Mouse (Mus musculus) lung, embryonic 15.5 days (tissue): Measurements from ENCODE around the gene Krt12. TPM values are rescaled to one million over a fixed set of nuclear protein-coding genes. Genes with fewer than 3 reads are reported as not detected.

Experiments used
- ATAC-seq: fragments of 200-750 bp; cut with Nextera tagmentation; 2 replicates; pipeline ENCODE4 v1.8.0; 2017; ENCODE audit warnings: moderate number of reproducible peaks, borderline replicate concordance; ENCODE audit not compliant: low FRiP score, low TSS enrichment; ENCODE audit errors: extremely low read depth
- H3K27ac ChIP-seq: fragments of 300-500 bp; sonication (generic); 2 replicates; pipeline ENCODE4 v1.5.1; 2015; ENCODE audit warnings: moderate library complexity, mild to moderate bottlenecking, inconsistent platforms
- H3K27me3 ChIP-seq: fragments of 300-500 bp; sonication (generic); 2 replicates; pipeline ENCODE4 v1.6.1; 2015; ENCODE audit warnings: inconsistent platforms
- H3K36me3 ChIP-seq: fragments of 300-500 bp; sonication (generic); 2 replicates; pipeline ENCODE4 v1.6.1; 2015; ENCODE audit warnings: inconsistent platforms
- H3K4me1 ChIP-seq: fragments of 300-500 bp; sonication (generic); 2 replicates; pipeline ENCODE4 v1.6.1; 2015; ENCODE audit warnings: inconsistent platforms
- H3K4me2 ChIP-seq: fragments of 300-500 bp; sonication (generic); 2 replicates; pipeline ENCODE4 v1.6.1; 2015; ENCODE audit warnings: inconsistent platforms, mild to moderate bottlenecking, moderate library complexity
- H3K4me3 ChIP-seq: fragments of 300-500 bp; sonication (generic); 2 replicates; pipeline ENCODE4 v1.5.1; 2015; ENCODE audit warnings: mild to moderate bottlenecking, inconsistent platforms
- H3K9ac ChIP-seq: fragments of 300-500 bp; sonication (generic); 2 replicates; pipeline ENCODE4 v1.6.1; 2015; ENCODE audit warnings: inconsistent platforms
- H3K9me3 ChIP-seq: fragments of 300-500 bp; sonication (generic); 2 replicates; pipeline ENCODE4 v1.6.1; 2016; ENCODE audit warnings: inconsistent platforms
- WGBS: fragments of 180-500 bp; shearing (Covaris S2); methylation state at CpG from one replicate; pipeline ENCODE4 v1.1.7; 2015; 5-methylcytosine and 5-hydroxymethylcytosine counted together
- polyA plus RNA-seq: library from polyadenylated mRNA; unstranded; fragments of >200 nt; fragmentation: Nextera tagmentation; extraction: Ambion mirVana; gene quantifications from 2 replicates; pipeline ENCODE4 v1.2.1, GENCODE M21; 2015

Krt12 gene
- polyA plus RNA-seq, 1 experiment from 2014 or later: 0.07 TPM

GRCm38 (mm10) chr11:99366791-99367190 lies 55.3 kb downstream of the Krt12 start:
- H3K36me3 ChIP-seq: no peaks in the 10 kb centered on the region
- WGBS: 24% methylated on average over 10 of the region's 10 CpGs
- no peak overlapping the region for H3K9ac ChIP-seq
- no peak overlapping the region for H3K27ac ChIP-seq
- H3K4me3 ChIP-seq: no peak overlapping the region
- H3K9me3 ChIP-seq: no peaks in the 10 kb centered on the region
- H3K4me2 ChIP-seq: no peak overlapping the region
- no peaks in the 10 kb centered on the region for H3K4me1 ChIP-seq
- ATAC-seq: no peak
- H3K27me3 ChIP-seq: no peaks in the 10 kb centered on the region

Other genes starting within 250 kb of the Krt12 start
- gene Smarce1, start 191.2 kb downstream of the Krt12 start, polyA plus RNA-seq: 217 and 224 TPM in 2 replicates
- 0.33 and 0.55 TPM in 2 replicates for gene Krt222, start 178.2 kb downstream of the Krt12 start, polyA plus RNA-seq
- not detected in 2 replicates for gene Krt24, start 137.0 kb downstream of the Krt12 start, polyA plus RNA-seq
- gene Krt25, start 99.3 kb downstream of the Krt12 start, polyA plus RNA-seq: not detected in 2 replicates
- gene Krt26, start 84.3 kb downstream of the Krt12 start, polyA plus RNA-seq: not detected in 2 replicates
- gene Krt27, start 71.2 kb downstream of the Krt12 start, polyA plus RNA-seq: not detected in 2 replicates
- gene Krt28, start 47.4 kb downstream of the Krt12 start, polyA plus RNA-seq: 0.15 and 0.25 TPM in 2 replicates
- 20.4 and 20.9 TPM in 2 replicates for gene Krt10, start 32.9 kb downstream of the Krt12 start, polyA plus RNA-seq
- gene Krt20, start 15.9 kb upstream of the Krt12 start, polyA plus RNA-seq: 0.29 and 0.39 TPM in 2 replicates
- 3.9 and 5.1 TPM in 2 replicates for gene Krt23, start 70.9 kb upstream of the Krt12 start, polyA plus RNA-seq
- not detected in 2 replicates for gene Krt39, start 99.1 kb upstream of the Krt12 start, polyA plus RNA-seq
- not detected in 2 replicates for gene Krt40, start 120.9 kb upstream of the Krt12 start, polyA plus RNA-seq
- gene Krtap3-3, start 128.6 kb upstream of the Krt12 start, polyA plus RNA-seq: not detected in 2 replicates
- not detected in 2 replicates for gene Krtap3-2, start 134.6 kb upstream of the Krt12 start, polyA plus RNA-seq
- not detected in 2 replicates for gene Gm11939, start 137.2 kb upstream of the Krt12 start, polyA plus RNA-seq
- not detected in 2 replicates for gene Krtap3-1, start 144.4 kb upstream of the Krt12 start, polyA plus RNA-seq
- gene Krtap1-5, start 158.8 kb upstream of the Krt12 start, polyA plus RNA-seq: not detected in 2 replicates
- gene Krtap1-4, start 161.4 kb upstream of the Krt12 start, polyA plus RNA-seq: not detected in 2 replicates
- gene Krtap1-3, start 169.1 kb upstream of the Krt12 start, polyA plus RNA-seq: not detected in 2 replicates
- gene Krtap9-3, start 175.8 kb upstream of the Krt12 start, polyA plus RNA-seq: not detected in 2 replicates
- gene Gm11938, start 181.0 kb upstream of the Krt12 start, polyA plus RNA-seq: not detected in 2 replicates
- not detected in 2 replicates for gene Gm11937, start 187.9 kb upstream of the Krt12 start, polyA plus RNA-seq
- gene Krtap2-4, start 192.6 kb upstream of the Krt12 start, polyA plus RNA-seq: not detected in 2 replicates
- not detected in 2 replicates for gene Gm11562, start 198.2 kb upstream of the Krt12 start, polyA plus RNA-seq
- not detected in 2 replicates for gene Krtap4-1, start 206.0 kb upstream of the Krt12 start, polyA plus RNA-seq
- gene Krtap4-2, start 212.8 kb upstream of the Krt12 start, polyA plus RNA-seq: not detected in 2 replicates
- not detected in 2 replicates for gene Krtap4-7, start 221.8 kb upstream of the Krt12 start, polyA plus RNA-seq
- not detected in 2 replicates for gene Gm11555, start 228.0 kb upstream of the Krt12 start, polyA plus RNA-seq
- not detected in 2 replicates for gene Gm11563, start 236.7 kb upstream of the Krt12 start, polyA plus RNA-seq
- not detected in 2 replicates for gene Krtap4-6, start 243.7 kb upstream of the Krt12 start, polyA plus RNA-seq